Mouse (Mus musculus) embryonic fibroblast, embryonic 13.5 days (primary cell): ENCODE data around the gene Hkdc1. TPM values are rescaled to one million over a fixed set of nuclear protein-coding genes. Genes with fewer than 3 reads are reported as not detected.

Experiments
- H3K27ac ChIP-seq: 2 replicates; pipeline ENCODE4 v1.5.1; 2012; ENCODE audit warnings: low read length, control low read depth, inconsistent platforms; ENCODE audit not compliant: insufficient read depth
- H3K4me1 ChIP-seq: 2 replicates; pipeline ENCODE4 v1.6.1; 2011; ENCODE audit warnings: low read length; ENCODE audit not compliant: control insufficient read depth, insufficient read depth
- H3K4me3 ChIP-seq: 2 replicates; pipeline ENCODE4 v1.5.1; 2011; ENCODE audit warnings: mild to moderate bottlenecking, control low read depth, low read length; ENCODE audit not compliant: insufficient read depth
- CTCF ChIP-seq: IDR thresholded peaks from 2 replicates; pipeline ENCODE4 v1.5.1; 2011; ENCODE audit warnings: mild to moderate bottlenecking, control low read depth, low read length, moderate library complexity, borderline replicate concordance; ENCODE audit not compliant: insufficient read depth
- POLR2A ChIP-seq: IDR thresholded peaks from 2 replicates; pipeline ENCODE4 v1.6.1; 2011; ENCODE audit warnings: low read depth, mild to moderate bottlenecking, control low read depth, low read length, moderate library complexity
- polyA plus RNA-seq: library from polyadenylated mRNA; stranded (reverse); fragments of >200 nt; gene quantifications from 2 replicates; pipeline ENCODE4 v1.2.4, GENCODE M21; 2011; ENCODE audit warnings: low read depth; ENCODE audit not compliant: missing spikeins, insufficient read length

Gene Hkdc1
- polyA plus RNA-seq, 1 experiment = not detected

GRCm38 (mm10) chr10:62383011-62383410 lies 39.3 kb downstream of the Hkdc1 start:
- Histone ChIP-seq H3K4me3 (no peak overlapping the region), H3K27ac (no peak overlapping the region), H3K4me1 (no peaks in the 10 kb centered on the region)
- no peak for TF ChIP-seq CTCF
- no peak for TF ChIP-seq POLR2A

- Histone ChIP-seq H3K4me3 (no peak overlapping the region), H3K4me1 (no peaks in the 10 kb centered on the region), H3K27ac (no peak overlapping the region)
- TF ChIP-seq CTCF (no peak), POLR2A (no peak)
Observed at GRCm38 (mm10) chr10:62380936-62381335, 41.4 kb downstream of the Hkdc1 start.

GRCm38 (mm10) chr10:62379808-62380207 lies 42.5 kb downstream of the Hkdc1 start, which contains the start of gene Hk1:
TSS of gene Hk1 (minus strand) at chr10:62379908.
- no peak within 1 kb of the TSS for H3K4me3 ChIP-seq

GRCm38 (mm10) chr10:62358827-62359226 lies 63.5 kb downstream of the Hkdc1 start:
- Histone ChIP-seq H3K4me1 (no peaks in the 10 kb centered on the region), H3K27ac (no peak overlapping the region), H3K4me3 (no peak overlapping the region)
- TF ChIP-seq POLR2A (no peak), CTCF (peak; percentile 24; the same call in 1 of the 2 replicates)

More at GRCm38 (mm10) chr10:62379808-62380207, 42.5 kb downstream of the Hkdc1 start, which contains the start of gene Hk1:
- TF ChIP-seq CTCF (no peak), POLR2A (no peak)
- Histone ChIP-seq H3K27ac (no peak within 1 kb of the TSS), H3K4me1 (no peaks in the 10 kb centered on the region)

- TF ChIP-seq CTCF (no peak), POLR2A (no peak)
- Histone ChIP-seq H3K4me1 (no peaks in the 10 kb centered on the region), H3K27ac (no peak overlapping the region), H3K4me3 (no peak overlapping the region)
Observed at GRCm38 (mm10) chr10:62356105-62356730, 66.1 kb downstream of the Hkdc1 start.

GRCm38 (mm10) chr10:62345147-62345546 lies 77.1 kb downstream of the Hkdc1 start:
- no peaks in the 10 kb centered on the region for H3K4me1 ChIP-seq
- no peak overlapping the region for H3K4me3 ChIP-seq
- TF ChIP-seq CTCF (no peak), POLR2A (no peak)
- H3K27ac ChIP-seq = no peak overlapping the region

GRCm38 (mm10) chr10:62344004-62344752 lies 78.1 kb downstream of the Hkdc1 start:
- H3K4me1 ChIP-seq = no peaks in the 10 kb centered on the region
- H3K4me3 ChIP-seq = no peak overlapping the region
- H3K27ac ChIP-seq = no peak overlapping the region
- TF ChIP-seq CTCF (no peak), POLR2A (no peak)

GRCm38 (mm10) chr10:62342512-62342911 lies 79.8 kb downstream of the Hkdc1 start:
- Histone ChIP-seq H3K4me1 (peaks cover 3% of the 10 kb centered on the region; the same call in 1 of the 2 replicates), H3K27ac (no peak overlapping the region), H3K4me3 (no peak overlapping the region)
- TF ChIP-seq CTCF (no peak), POLR2A (no peak)

- Histone ChIP-seq H3K27ac (no peak overlapping the region), H3K4me3 (no peak overlapping the region), H3K4me1 (peaks cover 3% of the 10 kb centered on the region; the same call in 1 of the 2 replicates)
- TF ChIP-seq POLR2A (no peak), CTCF (no peak)
Observed at GRCm38 (mm10) chr10:62341956-62342355, 80.3 kb downstream of the Hkdc1 start.

GRCm38 (mm10) chr10:62340991-62341390 lies 81.3 kb downstream of the Hkdc1 start:
- TF ChIP-seq POLR2A (no peak), CTCF (no peak)
- H3K4me1 ChIP-seq = peaks cover 3% of the 10 kb centered on the region; the same call in 1 of the 2 replicates
- peak overlapping the region; percentile 63; the same call in 1 of the 2 replicates for H3K27ac ChIP-seq

More at GRCm38 (mm10) chr10:62340991-62341390, 81.3 kb downstream of the Hkdc1 start:
- H3K4me3 ChIP-seq = peak overlapping the region; percentile 55
